Mouse (Mus musculus): ENCODE measurements around the gene Dmap1. TPM values are rescaled to one million over a fixed set of nuclear protein-coding genes. Genes with fewer than 3 reads are reported as not detected.
A peak's percentile ranks its signal among the peaks of the same experiment; 100 is the strongest.

Gene Dmap1
- polyA plus RNA-seq, 1 experiment from 2014 or later: 27.5 TPM

DNA sequence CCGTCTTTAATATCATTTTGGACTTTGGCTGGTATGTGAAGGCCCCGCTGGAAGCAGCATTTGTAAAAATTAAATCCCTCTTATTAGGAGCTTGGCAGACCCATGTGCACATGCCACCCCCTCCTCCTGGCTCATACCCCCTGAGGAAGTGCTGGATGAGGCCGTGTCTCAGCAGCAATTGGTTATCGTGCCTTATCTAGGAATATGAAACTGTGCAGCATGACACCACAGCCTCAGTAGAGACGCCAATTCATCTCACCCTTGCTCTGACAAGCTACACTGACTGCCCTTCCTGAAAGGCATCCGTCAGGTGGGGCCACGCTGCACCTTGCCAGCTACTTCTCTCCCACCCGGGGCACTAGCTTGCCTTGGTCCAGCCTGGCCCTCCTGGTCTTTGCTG lies 35.6 kb downstream of the Dmap1 start:
- no peak overlapping the region for H3K27ac ChIP-seq (replicated peaks)
- ATAC-seq (ENCODE audit: low FRiP score, low TSS enrichment): no peak
- 73% methylated on average over 8 of the region's 8 CpGs for WGBS

DNA sequence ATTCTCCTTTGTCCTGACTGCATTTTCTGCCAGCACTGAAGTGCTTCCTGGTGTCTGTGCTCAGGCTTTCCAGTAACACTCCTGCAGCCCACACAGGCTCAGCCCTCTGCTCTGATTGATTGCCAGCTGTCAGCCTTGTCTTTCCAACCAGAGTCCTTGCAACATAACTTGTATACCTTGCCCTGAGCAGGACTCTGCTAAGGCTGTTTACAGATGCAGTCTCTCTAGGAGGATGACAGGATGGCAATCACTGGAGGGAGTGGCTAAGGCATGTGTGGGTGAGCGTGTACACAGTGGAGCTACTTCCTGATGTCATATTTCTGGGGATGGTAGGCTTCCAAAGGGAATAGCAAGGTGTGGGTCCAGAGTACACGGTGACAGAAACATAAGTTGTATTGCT lies 36.2 kb downstream of the Dmap1 start:
- Histone ChIP-seq H3K9me3 (ENCODE audit: control insufficient read depth, low read length) (no peaks in the 10 kb centered on the region), H3K4me3 (ENCODE audit: low read depth, low read length) (no peak overlapping the region), H3K9ac (ENCODE audit: low read length) (no peak overlapping the region), H3K27me3 (ENCODE audit: control insufficient read depth, insufficient read depth, low read length) (no peaks in the 10 kb centered on the region), H3K4me1 (replicated peaks; ENCODE audit: control insufficient read depth, insufficient read depth) (no peaks in the 10 kb centered on the region), H3K27ac (replicated peaks) (no peak overlapping the region), H3K36me3 (ENCODE audit: control insufficient read depth, insufficient read depth, low read length) (peaks cover 6% of the 10 kb centered on the region; the same call in 1 of the 2 replicates), H3K4me2 (replicated peaks; ENCODE audit: low read depth) (no peak overlapping the region)
- ATAC-seq (ENCODE audit: low FRiP score, low TSS enrichment) (peak; percentile 43; the same call in 1 of the 2 replicates), DNase-seq (ENCODE audit: low spot score) (no peak)
- TF ChIP-seq CTCF (IDR thresholded peaks at IDR 0.05; ENCODE audit: low read depth): no peak
- TF ChIP-seq EP300 (optimal IDR thresholded peaks at IDR 0.05): no peak
- 74% methylated on average over 2 of the region's 2 CpGs for WGBS

More for the DNA sequence above, 35.6 kb downstream of the Dmap1 start:
- Histone ChIP-seq H3K4me1 (replicated peaks; ENCODE audit: control insufficient read depth, insufficient read depth) (no peaks in the 10 kb centered on the region), H3K9ac (ENCODE audit: low read length) (no peak overlapping the region), H3K27me3 (ENCODE audit: control insufficient read depth, insufficient read depth, low read length) (no peaks in the 10 kb centered on the region), H3K36me3 (ENCODE audit: control insufficient read depth, insufficient read depth, low read length) (peaks cover 6% of the 10 kb centered on the region; the same call in 1 of the 2 replicates), H3K9me3 (ENCODE audit: control insufficient read depth, low read length) (no peaks in the 10 kb centered on the region), H3K4me2 (replicated peaks; ENCODE audit: low read depth) (no peak overlapping the region), H3K4me3 (ENCODE audit: low read depth, low read length) (no peak overlapping the region)
- no peak for DNase-seq (ENCODE audit: low spot score)
- TF ChIP-seq EP300 (optimal IDR thresholded peaks at IDR 0.05): no peak
- no peak for TF ChIP-seq CTCF (IDR thresholded peaks at IDR 0.05; ENCODE audit: low read depth)

GRCm38 (mm10) chr4:117645031-117645435 lies 37.0 kb downstream of the Dmap1 start:
- H3K9me3 ChIP-seq (ENCODE audit: control insufficient read depth, low read length): no peaks in the 10 kb centered on the region
- ATAC-seq (ENCODE audit: low FRiP score, low TSS enrichment): no peak
- no peaks in the 10 kb centered on the region for H3K4me1 ChIP-seq (replicated peaks; ENCODE audit: control insufficient read depth, insufficient read depth)
- H3K36me3 ChIP-seq (ENCODE audit: control insufficient read depth, insufficient read depth, low read length): peaks cover 7% of the 10 kb centered on the region; the same call in 1 of the 2 replicates
- no peak overlapping the region for H3K4me3 ChIP-seq (ENCODE audit: low read depth, low read length)
- H3K4me2 ChIP-seq (replicated peaks; ENCODE audit: low read depth): no peak overlapping the region
- H3K27ac ChIP-seq (replicated peaks): no peak overlapping the region
- no peak for DNase-seq (ENCODE audit: low spot score)
- H3K27me3 ChIP-seq (ENCODE audit: control insufficient read depth, insufficient read depth, low read length): no peaks in the 10 kb centered on the region
- WGBS: 70% methylated on average over 22 of the region's 22 CpGs
- TF ChIP-seq CTCF (IDR thresholded peaks at IDR 0.05; ENCODE audit: low read depth) (no peak), EP300 (optimal IDR thresholded peaks at IDR 0.05) (no peak)
- H3K9ac ChIP-seq (ENCODE audit: low read length): no peak overlapping the region

- Histone ChIP-seq H3K27ac (replicated peaks) (no peak overlapping the region), H3K36me3 (ENCODE audit: control insufficient read depth, insufficient read depth, low read length) (peaks cover 6% of the 10 kb centered on the region; the same call in 1 of the 2 replicates), H3K4me1 (replicated peaks; ENCODE audit: control insufficient read depth, insufficient read depth) (no peaks in the 10 kb centered on the region), H3K4me3 (ENCODE audit: low read depth, low read length) (no peak overlapping the region), H3K27me3 (ENCODE audit: control insufficient read depth, insufficient read depth, low read length) (no peaks in the 10 kb centered on the region), H3K9ac (ENCODE audit: low read length) (no peak overlapping the region), H3K9me3 (ENCODE audit: control insufficient read depth, low read length) (no peaks in the 10 kb centered on the region), H3K4me2 (replicated peaks; ENCODE audit: low read depth) (no peak overlapping the region)
- DNase-seq (ENCODE audit: low spot score) (no peak), ATAC-seq (ENCODE audit: low FRiP score, low TSS enrichment) (peak; percentile 86)
- 79% methylated on average over 1 of the region's 1 CpGs for WGBS
- no peak for TF ChIP-seq CTCF (IDR thresholded peaks at IDR 0.05; ENCODE audit: low read depth)
- no peak for TF ChIP-seq EP300 (optimal IDR thresholded peaks at IDR 0.05)
Measured at GRCm38 (mm10) chr4:117641804-117642203, 40.3 kb downstream of the Dmap1 start.

- TF ChIP-seq EP300 (optimal IDR thresholded peaks at IDR 0.05) (no peak), CTCF (IDR thresholded peaks at IDR 0.05; ENCODE audit: low read depth) (no peak)
- ATAC-seq (ENCODE audit: low FRiP score, low TSS enrichment) (no peak), DNase-seq (ENCODE audit: low spot score) (no peak)
- Histone ChIP-seq H3K27me3 (ENCODE audit: control insufficient read depth, insufficient read depth, low read length) (no peaks in the 10 kb centered on the region), H3K4me2 (replicated peaks; ENCODE audit: low read depth) (no peak overlapping the region), H3K4me3 (ENCODE audit: low read depth, low read length) (no peak overlapping the region), H3K9ac (ENCODE audit: low read length) (no peak overlapping the region), H3K4me1 (replicated peaks; ENCODE audit: control insufficient read depth, insufficient read depth) (no peaks in the 10 kb centered on the region), H3K36me3 (ENCODE audit: control insufficient read depth, insufficient read depth, low read length) (peaks cover 3% of the 10 kb centered on the region; the same call in 1 of the 2 replicates), H3K27ac (replicated peaks) (no peak overlapping the region), H3K9me3 (ENCODE audit: control insufficient read depth, low read length) (no peaks in the 10 kb centered on the region)
- 92% methylated on average over 1 of the region's 1 CpGs for WGBS
Measured at GRCm38 (mm10) chr4:117640925-117641703, 41.0 kb downstream of the Dmap1 start.
